Mouse (Mus musculus) limb, embryonic 13.5 days (tissue): ENCODE data around the gene Sytl3. TPM values are rescaled to one million over a fixed set of nuclear protein-coding genes. Genes with fewer than 3 reads are reported as not detected.

Source experiments
- ATAC-seq: fragments of 200-750 bp; cut with Nextera tagmentation; 2 replicates; pipeline ENCODE4 v1.8.0; 2017; ENCODE audit warnings: low read depth, moderate number of reproducible peaks, moderate TSS enrichment; ENCODE audit not compliant: low FRiP score
- H3K27ac ChIP-seq: fragments of 300-500 bp; sonication (generic); 2 replicates; pipeline ENCODE4 v1.5.1; 2015; ENCODE audit warnings: inconsistent platforms, mild to moderate bottlenecking, moderate library complexity
- H3K27me3 ChIP-seq: fragments of 300-500 bp; sonication (generic); 2 replicates; pipeline ENCODE4 v1.6.1; 2015; ENCODE audit warnings: mild to moderate bottlenecking, inconsistent platforms
- H3K36me3 ChIP-seq: fragments of 300-500 bp; sonication (generic); 2 replicates; pipeline ENCODE4 v1.6.1; 2015; ENCODE audit warnings: inconsistent platforms, mild to moderate bottlenecking, moderate library complexity
- H3K4me1 ChIP-seq: fragments of 300-500 bp; sonication (generic); 2 replicates; pipeline ENCODE4 v1.6.1; 2015; ENCODE audit warnings: inconsistent platforms
- H3K4me2 ChIP-seq: fragments of 300-500 bp; sonication (generic); replicated peaks from 2 replicates; pipeline ENCODE4 v1.6.1; 2015; ENCODE audit warnings: inconsistent platforms, mild to moderate bottlenecking, moderate library complexity
- H3K4me3 ChIP-seq: fragments of 300-500 bp; sonication (generic); 2 replicates; pipeline ENCODE4 v1.5.1; 2015; ENCODE audit warnings: moderate library complexity, mild to moderate bottlenecking, inconsistent platforms
- H3K9ac ChIP-seq: fragments of 300-500 bp; sonication (generic); 2 replicates; pipeline ENCODE4 v1.6.1; 2015; ENCODE audit warnings: mild to moderate bottlenecking, inconsistent platforms
- H3K9me3 ChIP-seq: fragments of 300-500 bp; sonication (generic); 2 replicates; pipeline ENCODE4 v1.6.1; 2016; ENCODE audit warnings: inconsistent platforms
- WGBS: fragments of 180-500 bp; shearing (Covaris S2); methylation state at CpG from one replicate; pipeline ENCODE4 v1.1.7; 2015; 5-methylcytosine and 5-hydroxymethylcytosine counted together
- polyA plus RNA-seq: library from polyadenylated mRNA; unstranded; fragments of >200 nt; fragmentation: Nextera tagmentation; extraction: Ambion mirVana; gene quantifications from 2 replicates; pipeline ENCODE4 v1.2.1, GENCODE M21; 2015

Gene Sytl3
- polyA plus RNA-seq, 1 experiment from 2014 or later = not detected

DNA sequence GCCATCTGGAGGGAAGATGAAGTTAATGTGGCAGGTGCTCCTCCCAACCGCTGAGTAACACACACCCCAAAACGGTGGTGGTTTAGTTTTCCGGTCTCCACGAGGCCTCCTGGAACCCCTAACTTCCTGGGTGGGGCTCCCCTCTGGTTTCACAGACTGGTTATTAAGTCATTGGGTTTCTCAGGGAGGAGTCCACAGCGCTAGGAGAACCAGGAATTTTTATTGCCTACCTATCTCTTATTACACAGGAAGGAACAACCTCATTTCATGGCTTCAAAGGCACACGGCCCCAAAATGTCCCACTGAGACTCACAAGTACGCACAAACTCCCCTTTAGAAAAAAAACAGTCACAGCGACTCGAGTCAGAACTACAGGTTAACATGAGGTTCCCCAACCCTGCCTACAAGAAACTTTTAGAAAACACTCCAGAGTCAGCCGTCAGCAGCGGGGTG, 84.9 kb downstream of the Sytl3 start:
- no peaks in the 10 kb centered on the region for H3K27me3 ChIP-seq
- WGBS = 15% methylated on average over 11 of the region's 11 CpGs
- ATAC-seq = peak; percentile 20; the same call in 1 of the 2 replicates
- peaks cover 63% of the 10 kb centered on the region for H3K4me1 ChIP-seq
- no peak overlapping the region for H3K4me3 ChIP-seq
- H3K27ac ChIP-seq = no peak overlapping the region; the same call in 1 of the 2 replicates
- H3K9me3 ChIP-seq = no peaks in the 10 kb centered on the region
- no peak overlapping the region for H3K4me2 ChIP-seq
- peaks cover 58% of the 10 kb centered on the region for H3K36me3 ChIP-seq
- H3K9ac ChIP-seq = no peak overlapping the region

GRCm38 (mm10) chr17:6744366-6744765, 85.5 kb downstream of the Sytl3 start:
- H3K4me1 ChIP-seq = peaks cover 63% of the 10 kb centered on the region
- 0 out of 2 replicates have a peak overlapping the region, but pooled peaks have one; percentile 25 for H3K9ac ChIP-seq
- peaks cover 55% of the 10 kb centered on the region for H3K36me3 ChIP-seq
- peak overlapping the region; percentile 39; the same call in 1 of the 2 replicates for H3K27ac ChIP-seq
- no peak for ATAC-seq
- H3K9me3 ChIP-seq = no peaks in the 10 kb centered on the region
- no peaks in the 10 kb centered on the region for H3K27me3 ChIP-seq
- WGBS = 56% methylated on average over 9 of the region's 9 CpGs
- H3K4me2 ChIP-seq = no peak overlapping the region
- no peak overlapping the region for H3K4me3 ChIP-seq

DNA sequence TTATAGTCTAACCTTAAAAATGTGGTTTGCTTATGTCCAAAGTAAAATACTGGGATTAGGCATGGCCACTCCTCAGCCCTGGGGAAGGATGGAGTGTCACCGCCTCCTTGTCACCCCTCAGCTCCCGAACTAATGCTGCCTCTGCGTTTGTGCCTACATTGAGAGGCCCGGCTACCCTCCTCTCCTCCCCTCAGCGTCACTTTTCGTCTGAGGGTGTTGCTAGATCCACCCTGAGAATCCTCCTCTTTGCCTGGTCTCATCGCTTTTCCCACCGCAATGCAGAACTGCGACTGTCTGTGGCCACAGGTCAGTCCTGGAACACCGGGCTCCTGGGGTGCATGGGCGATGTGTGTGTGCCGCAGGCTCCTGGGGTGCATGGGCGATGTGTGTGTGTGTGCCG, 86.0 kb downstream of the Sytl3 start:
- Histone ChIP-seq H3K36me3 (peaks cover 50% of the 10 kb centered on the region), H3K9me3 (no peaks in the 10 kb centered on the region), H3K4me3 (no peak overlapping the region), H3K9ac (no peak overlapping the region), H3K4me1 (peaks cover 63% of the 10 kb centered on the region), H3K27ac (peak overlapping the region; percentile 39; the same call in 1 of the 2 replicates), H3K4me2 (no peak overlapping the region), H3K27me3 (no peaks in the 10 kb centered on the region)
- ATAC-seq = no peak
- WGBS = 85% methylated on average over 14 of the region's 14 CpGs

DNA sequence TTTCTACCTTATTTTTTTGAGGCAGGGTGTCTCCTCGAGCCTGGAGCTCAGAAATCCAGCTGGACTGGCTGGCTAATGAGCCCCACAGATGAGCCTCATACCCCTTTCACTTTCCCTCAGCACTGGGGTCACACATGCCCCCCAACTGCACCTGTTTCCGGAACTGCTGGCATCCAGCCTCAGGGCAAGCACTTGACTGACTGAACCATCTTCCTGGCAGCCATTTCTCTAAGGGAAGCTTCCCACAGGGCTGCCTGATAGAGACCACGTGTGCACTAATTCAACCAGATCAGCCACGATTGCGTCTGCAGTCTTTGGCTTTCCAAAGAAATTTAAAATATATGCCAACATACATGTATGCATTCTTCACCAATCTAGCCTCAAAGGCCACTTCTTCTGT, 86.6 kb downstream of the Sytl3 start:
- peaks cover 60% of the 10 kb centered on the region for H3K4me1 ChIP-seq
- H3K27ac ChIP-seq = peak overlapping the region; percentile 22; the same call in 1 of the 2 replicates
- H3K4me3 ChIP-seq = no peak overlapping the region
- 39% methylated on average over 5 of the region's 5 CpGs for WGBS
- H3K36me3 ChIP-seq = peaks cover 46% of the 10 kb centered on the region
- H3K9ac ChIP-seq = no peak overlapping the region
- no peaks in the 10 kb centered on the region for H3K9me3 ChIP-seq
- no peaks in the 10 kb centered on the region for H3K27me3 ChIP-seq
- ATAC-seq = no peak
- no peak overlapping the region for H3K4me2 ChIP-seq

GRCm38 (mm10) chr17:6745975-6746374, 87.1 kb downstream of the Sytl3 start:
- H3K9ac ChIP-seq = no peak overlapping the region
- H3K9me3 ChIP-seq = no peaks in the 10 kb centered on the region
- H3K4me3 ChIP-seq = no peak overlapping the region
- peak; percentile 31; the same call in 1 of the 2 replicates for ATAC-seq
- peak overlapping the region; percentile 22; the same call in 1 of the 2 replicates for H3K27ac ChIP-seq
- no peaks in the 10 kb centered on the region for H3K27me3 ChIP-seq
- no peak overlapping the region for H3K4me2 ChIP-seq
- WGBS = 26% methylated on average over 9 of the region's 9 CpGs
- H3K36me3 ChIP-seq = peaks cover 43% of the 10 kb centered on the region
- peaks cover 61% of the 10 kb centered on the region for H3K4me1 ChIP-seq

DNA sequence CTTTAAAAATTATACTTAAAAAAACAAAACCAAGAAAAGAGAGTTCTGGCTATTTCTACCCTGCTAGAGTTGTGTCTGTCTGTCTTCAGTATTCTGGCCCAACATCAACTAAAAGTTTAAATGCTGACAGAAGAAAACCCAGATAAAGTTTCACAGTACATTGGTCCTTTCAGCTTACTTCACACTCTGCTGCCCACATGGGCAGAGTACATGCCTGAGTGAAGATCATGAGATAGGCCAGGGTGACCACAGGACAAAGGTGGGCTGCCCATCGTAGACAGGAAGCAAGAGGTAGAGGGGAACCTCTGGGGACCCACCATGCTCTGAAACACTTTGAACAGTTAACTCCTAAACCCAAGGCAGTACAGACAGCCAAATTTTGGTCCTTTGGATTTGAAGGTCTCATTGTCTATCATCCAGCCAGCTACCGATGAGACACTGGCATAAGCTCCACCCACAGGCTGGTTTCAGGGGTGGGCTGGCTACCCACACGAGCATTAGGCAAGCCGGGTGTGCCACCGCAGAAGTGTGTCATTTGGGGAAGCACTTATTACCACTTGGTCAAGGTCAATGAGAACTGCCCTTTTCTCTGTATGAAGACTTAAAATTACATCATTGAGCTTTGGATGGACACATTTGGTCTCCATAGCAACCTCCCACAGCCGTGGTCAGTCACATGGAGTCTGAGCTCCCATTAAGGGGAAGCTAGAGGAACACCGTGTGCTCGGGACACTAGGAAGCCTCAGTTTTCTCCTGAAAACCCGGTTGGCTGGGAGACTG, 87.7 kb downstream of the Sytl3 start:
- H3K27ac ChIP-seq = no peak overlapping the region; the same call in 1 of the 2 replicates
- WGBS = 83% methylated on average over 9 of the region's 9 CpGs
- peaks cover 65% of the 10 kb centered on the region for H3K4me1 ChIP-seq

DNA sequence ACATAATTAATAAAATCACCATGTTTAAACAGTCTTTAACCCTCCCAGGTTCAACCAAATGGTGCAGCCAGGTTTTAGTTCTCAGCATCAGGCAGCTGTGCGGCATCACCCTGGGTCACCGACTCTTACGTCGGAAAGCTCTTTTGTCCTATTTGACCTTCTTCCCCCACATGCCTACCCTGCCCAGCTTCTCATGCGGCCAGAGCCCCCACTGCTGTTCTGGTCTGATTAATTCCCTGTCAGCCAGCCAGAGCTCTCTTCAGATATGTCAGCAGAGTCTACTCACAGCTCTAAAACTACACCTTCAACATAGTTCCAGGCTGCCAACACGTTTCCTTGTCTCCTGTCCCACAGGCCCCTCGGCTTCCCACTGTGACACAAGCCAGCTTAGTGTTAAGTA, 88.6 kb downstream of the Sytl3 start:
- H3K27ac ChIP-seq = no peak overlapping the region
- H3K27me3 ChIP-seq = no peaks in the 10 kb centered on the region
- ATAC-seq = no peak
- no peak overlapping the region for H3K4me3 ChIP-seq
- H3K36me3 ChIP-seq = peaks cover 41% of the 10 kb centered on the region
- WGBS = 69% methylated on average over 7 of the region's 7 CpGs
- peaks cover 65% of the 10 kb centered on the region for H3K4me1 ChIP-seq
- no peaks in the 10 kb centered on the region for H3K9me3 ChIP-seq
- no peak overlapping the region for H3K4me2 ChIP-seq
- no peak overlapping the region for H3K9ac ChIP-seq

More for the DNA sequence above, 87.7 kb downstream of the Sytl3 start:
- Histone ChIP-seq H3K36me3 (peaks cover 40% of the 10 kb centered on the region), H3K9ac (no peak overlapping the region), H3K4me2 (no peak overlapping the region), H3K9me3 (no peaks in the 10 kb centered on the region), H3K4me3 (no peak overlapping the region), H3K27me3 (no peaks in the 10 kb centered on the region)
- no peak for ATAC-seq

DNA sequence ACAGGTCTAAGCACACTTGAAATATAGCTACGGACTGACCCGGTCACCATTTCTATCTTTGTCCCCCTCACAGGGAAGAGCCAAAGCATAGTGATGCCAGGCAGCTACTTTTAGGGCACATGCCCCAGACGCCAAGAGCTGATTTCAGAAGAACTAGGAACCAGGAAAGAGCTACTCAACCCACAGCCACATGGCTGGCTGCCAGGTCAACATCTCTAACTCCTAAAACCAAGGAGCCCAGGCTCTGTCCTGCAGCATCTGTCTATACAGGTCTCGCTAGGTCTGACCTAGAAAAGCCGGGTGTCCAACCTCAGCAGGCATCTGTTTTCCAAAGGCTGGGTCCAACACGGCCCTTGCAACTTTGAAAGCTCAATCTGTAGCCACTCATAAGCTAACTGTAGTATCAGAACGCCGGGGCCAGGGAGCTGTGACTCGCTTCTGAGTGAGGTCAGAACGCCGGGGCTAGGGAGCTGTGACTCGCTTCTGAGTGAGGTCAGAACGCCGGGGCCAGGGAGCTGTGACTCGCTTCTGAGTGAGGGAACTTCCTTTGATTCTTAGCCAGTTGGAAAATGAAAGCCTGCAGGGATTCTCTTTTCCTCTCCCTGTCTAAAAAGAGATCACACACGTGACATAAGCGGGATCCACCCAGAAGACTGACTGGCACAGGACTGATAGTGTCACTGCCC, 90.0 kb downstream of the Sytl3 start:
- no peak overlapping the region for H3K4me2 ChIP-seq
- H3K9me3 ChIP-seq = no peaks in the 10 kb centered on the region
- 89% methylated on average over 17 of the region's 17 CpGs for WGBS
- peaks cover 54% of the 10 kb centered on the region for H3K4me1 ChIP-seq
- no peaks in the 10 kb centered on the region for H3K27me3 ChIP-seq
- H3K9ac ChIP-seq = no peak overlapping the region
- ATAC-seq = no peak
- no peak overlapping the region for H3K4me3 ChIP-seq
- no peak overlapping the region for H3K27ac ChIP-seq
- peaks cover 40% of the 10 kb centered on the region for H3K36me3 ChIP-seq

DNA sequence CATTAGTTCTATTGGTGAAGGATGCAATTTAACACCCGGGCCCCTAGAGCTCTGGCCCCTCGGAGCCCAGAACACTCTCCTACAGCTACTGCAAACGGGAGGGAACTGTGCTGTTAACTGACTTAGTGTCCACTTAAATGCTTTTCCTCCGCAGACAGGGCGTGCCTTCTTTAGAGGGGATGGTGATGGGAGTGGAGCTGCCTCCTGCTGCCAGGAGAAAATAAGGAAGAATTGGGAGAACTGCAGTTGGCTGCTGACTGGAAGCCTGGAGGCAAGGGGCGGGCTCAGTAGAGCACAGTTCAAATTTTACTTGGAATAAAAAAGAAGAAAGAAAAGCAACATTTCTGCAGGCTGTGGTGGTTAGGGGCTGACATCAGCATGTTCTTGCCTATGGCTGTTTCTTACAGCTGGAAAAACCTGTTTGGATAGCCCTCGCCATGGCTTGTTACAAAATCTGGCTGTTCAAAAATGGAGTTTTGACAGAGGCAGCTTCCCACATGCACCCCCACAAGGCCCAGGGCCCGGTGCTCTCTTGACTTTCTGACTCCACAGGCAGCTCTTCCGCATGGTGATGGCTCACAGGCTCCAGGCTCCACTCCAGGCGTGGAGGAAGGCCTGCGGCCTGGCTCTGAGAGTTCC, 92.4 kb downstream of the Sytl3 start:
- Histone ChIP-seq H3K9ac (no peak overlapping the region), H3K36me3 (peaks cover 37% of the 10 kb centered on the region), H3K4me2 (no peak overlapping the region), H3K9me3 (no peaks in the 10 kb centered on the region), H3K4me1 (peaks cover 34% of the 10 kb centered on the region), H3K4me3 (no peak overlapping the region), H3K27me3 (no peaks in the 10 kb centered on the region), H3K27ac (peak overlapping the region; percentile 34; the same call in 1 of the 2 replicates)
- WGBS = 63% methylated on average over 11 of the region's 11 CpGs
- ATAC-seq = 0 out of 2 replicates have a peak, but pooled peaks have one; percentile 37

- H3K4me2 ChIP-seq = no peak overlapping the region
- H3K4me3 ChIP-seq = no peak overlapping the region
- peaks cover 24% of the 10 kb centered on the region for H3K4me1 ChIP-seq
- no peaks in the 10 kb centered on the region for H3K9me3 ChIP-seq
- H3K27ac ChIP-seq = no peak overlapping the region
- ATAC-seq = no peak
- H3K36me3 ChIP-seq = peaks cover 31% of the 10 kb centered on the region
- 22% methylated on average over 7 of the region's 7 CpGs for WGBS
- no peak overlapping the region for H3K9ac ChIP-seq
- no peaks in the 10 kb centered on the region for H3K27me3 ChIP-seq
These were observed 93.5 kb downstream of the Sytl3 start for GRCm38 (mm10) chr17:6752375-6752774.

DNA sequence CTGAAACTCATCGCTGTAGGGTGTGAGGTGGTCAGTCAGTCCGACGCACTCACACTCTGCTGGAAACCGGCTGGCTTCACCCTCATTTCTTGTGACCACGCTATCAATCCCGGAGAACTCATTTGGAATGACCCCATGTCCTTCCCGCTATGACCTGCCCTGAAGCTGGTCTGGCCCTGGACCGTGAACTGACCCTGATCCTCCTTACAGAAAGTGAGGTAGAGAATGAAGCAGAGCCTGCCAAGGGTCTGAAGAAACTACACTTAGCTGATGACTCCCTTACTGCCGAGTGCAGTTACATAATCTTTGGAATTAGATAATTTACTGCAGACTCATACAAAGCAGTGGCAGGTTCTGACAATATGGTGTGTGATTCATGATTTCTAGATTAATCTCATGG, 96.3 kb downstream of the Sytl3 start:
- Histone ChIP-seq H3K27ac (no peak overlapping the region), H3K4me2 (no peak overlapping the region), H3K4me1 (peaks cover 25% of the 10 kb centered on the region), H3K27me3 (no peaks in the 10 kb centered on the region), H3K4me3 (no peak overlapping the region), H3K9ac (no peak overlapping the region), H3K9me3 (no peaks in the 10 kb centered on the region), H3K36me3 (peaks cover 41% of the 10 kb centered on the region)
- no peak for ATAC-seq
- WGBS = 87% methylated on average over 9 of the region's 9 CpGs

GRCm38 (mm10) chr17:6755873-6756272, 97.0 kb downstream of the Sytl3 start:
- Histone ChIP-seq H3K9ac (no peak overlapping the region), H3K27ac (no peak overlapping the region), H3K4me2 (no peak overlapping the region), H3K36me3 (peaks cover 37% of the 10 kb centered on the region), H3K9me3 (no peaks in the 10 kb centered on the region), H3K27me3 (no peaks in the 10 kb centered on the region), H3K4me1 (peaks cover 24% of the 10 kb centered on the region), H3K4me3 (no peak overlapping the region)
- ATAC-seq = no peak
- WGBS = 63% methylated on average over 8 of the region's 8 CpGs
